Mouse (Mus musculus): ENCODE results near the gene Arl15. TPM values are rescaled to one million over a fixed set of nuclear protein-coding genes. Genes with fewer than 3 reads are reported as not detected.
A peak's percentile ranks its signal among the peaks of the same experiment; 100 is the strongest.

Arl15 gene
- total RNA-seq, 2 experiments from 2014 or later = 50.5 to 53.9 TPM

GRCm38 (mm10) chr13:113981461-113982000, 187.2 kb downstream of the Arl15 start:
- DNase-seq (ENCODE audit: low spot score in 2 of 2) = no peak

DNA sequence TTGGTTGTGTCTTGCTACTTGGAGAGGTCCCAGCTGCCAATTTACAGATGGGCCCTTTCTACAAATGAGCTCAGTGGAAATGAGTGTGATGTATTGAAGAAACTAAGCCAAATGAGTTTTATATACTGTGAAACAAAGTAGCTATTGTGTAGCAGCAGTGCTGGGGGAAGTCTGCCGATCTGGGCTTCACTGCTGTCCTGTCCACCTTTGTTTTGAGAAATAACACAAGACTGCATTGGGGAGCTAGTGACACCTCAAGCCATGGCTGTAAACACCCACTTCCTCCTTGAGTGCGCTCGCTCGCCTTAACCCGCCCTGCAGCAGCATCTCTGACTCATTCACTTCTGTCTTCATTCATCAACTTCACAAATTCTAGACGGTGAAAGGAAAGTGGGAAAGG, 189.3 kb downstream of the Arl15 start:
- no peak for DNase-seq (ENCODE audit: low spot score in 2 of 2)

GRCm38 (mm10) chr13:113984491-113984890, 190.2 kb downstream of the Arl15 start:
- no peak for DNase-seq (ENCODE audit: low spot score in 2 of 2)

GRCm38 (mm10) chr13:113986864-113987562, 192.7 kb downstream of the Arl15 start:
- peak in 1 of 2 experiments; percentile 36 for DNase-seq (ENCODE audit: low spot score in 2 of 2)

GRCm38 (mm10) chr13:113990247-113990646, 195.9 kb downstream of the Arl15 start:
- no peak for DNase-seq (ENCODE audit: low spot score in 2 of 2)

GRCm38 (mm10) chr13:113990701-113991100, 196.4 kb downstream of the Arl15 start:
- DNase-seq (ENCODE audit: low spot score in 2 of 2) = no peak

- DNase-seq (ENCODE audit: low spot score in 2 of 2) = no peak
These were observed 198.8 kb downstream of the Arl15 start for GRCm38 (mm10) chr13:113993066-113993465.

GRCm38 (mm10) chr13:113994586-113994985, 200.3 kb downstream of the Arl15 start:
- DNase-seq (ENCODE audit: low spot score in 2 of 2) = no peak

DNA sequence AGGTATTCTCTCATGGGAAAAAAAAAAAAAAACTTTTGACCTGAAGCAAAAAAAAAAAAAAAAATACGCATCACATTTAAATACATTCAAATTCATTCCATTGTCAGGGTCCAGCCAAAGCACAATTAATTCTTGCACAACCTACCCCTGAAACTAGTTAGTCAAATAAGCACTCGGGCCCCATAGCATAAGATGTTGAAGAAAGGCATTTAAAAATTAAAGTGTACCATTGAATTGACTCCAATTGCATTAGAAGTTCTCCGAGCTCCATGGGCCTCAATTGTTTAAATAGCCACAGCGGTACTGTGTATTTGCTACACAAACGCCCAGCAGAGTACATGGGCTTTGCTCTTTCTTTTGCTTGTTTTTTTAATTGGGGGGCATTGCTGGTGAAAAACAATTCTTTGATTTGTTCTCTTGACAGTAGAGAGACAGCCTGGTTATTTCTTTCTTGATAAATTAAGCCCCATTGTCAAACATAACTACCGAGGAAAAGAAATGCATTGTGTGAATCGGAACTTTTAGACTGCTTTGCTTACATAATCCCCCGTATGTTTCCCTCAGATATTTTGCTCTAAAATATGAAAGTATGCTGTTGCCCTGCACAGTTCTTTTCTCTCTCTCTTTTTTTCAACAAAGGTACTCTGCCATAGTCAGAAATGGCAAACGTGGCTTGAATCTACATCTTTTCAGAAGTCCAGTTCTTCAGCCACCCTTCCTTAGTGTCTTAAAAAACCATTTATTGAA, 201.4 kb downstream of the Arl15 start:
- DNase-seq (ENCODE audit: low spot score in 2 of 2) = no peak

GRCm38 (mm10) chr13:113998811-113999210, 204.5 kb downstream of the Arl15 start:
- DNase-seq (ENCODE audit: low spot score in 2 of 2) = no peak

GRCm38 (mm10) chr13:114003463-114003862, 209.2 kb downstream of the Arl15 start:
- no peak for DNase-seq (ENCODE audit: low spot score in 2 of 2)

DNA sequence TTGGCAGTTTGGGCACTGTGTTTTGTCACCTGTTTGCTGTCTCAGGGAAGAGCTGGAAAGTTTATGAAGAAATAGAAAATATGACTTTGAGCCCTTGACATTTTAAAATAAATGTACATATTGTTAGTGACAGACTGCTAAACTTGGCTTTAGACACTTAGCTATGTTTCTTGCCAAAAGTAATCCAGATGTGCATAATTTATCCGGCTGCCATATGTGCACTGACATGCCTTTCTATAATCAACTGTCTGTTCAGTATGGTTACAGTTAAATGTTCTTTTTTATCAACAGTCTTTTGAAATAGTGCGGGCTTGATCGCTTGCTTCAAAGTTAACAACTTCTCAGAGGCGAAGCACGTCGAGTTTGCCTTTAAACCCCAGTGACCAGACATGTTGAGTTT, 209.9 kb downstream of the Arl15 start:
- no peak for DNase-seq (ENCODE audit: low spot score in 2 of 2)

- DNase-seq (ENCODE audit: low spot score in 2 of 2) = no peak
These were observed 215.5 kb downstream of the Arl15 start for GRCm38 (mm10) chr13:114009786-114010185.

- no peak for DNase-seq (ENCODE audit: low spot score in 2 of 2)
These were observed 216.2 kb downstream of the Arl15 start for GRCm38 (mm10) chr13:114010521-114010920.

- DNase-seq (ENCODE audit: low spot score in 2 of 2) = no peak
These were observed 216.7 kb downstream of the Arl15 start for GRCm38 (mm10) chr13:114011019-114011418.

- DNase-seq (ENCODE audit: low spot score in 2 of 2) = no peak
These were observed 223.6 kb downstream of the Arl15 start for GRCm38 (mm10) chr13:114017928-114018327.

GRCm38 (mm10) chr13:114023541-114023940, 229.2 kb downstream of the Arl15 start:
- no peak for DNase-seq (ENCODE audit: low spot score in 2 of 2)

- no peak for DNase-seq (ENCODE audit: low spot score in 2 of 2)
These were observed 232.0 kb downstream of the Arl15 start for GRCm38 (mm10) chr13:114026306-114026705.

GRCm38 (mm10) chr13:114026751-114027150, 232.4 kb downstream of the Arl15 start:
- no peak for DNase-seq (ENCODE audit: low spot score in 2 of 2)

GRCm38 (mm10) chr13:114048071-114048470, 253.8 kb downstream of the Arl15 start:
- no peak for DNase-seq (ENCODE audit: low spot score in 2 of 2)

- no peak for DNase-seq (ENCODE audit: low spot score in 2 of 2)
These were observed 254.4 kb downstream of the Arl15 start for GRCm38 (mm10) chr13:114048688-114049087.

- DNase-seq (ENCODE audit: low spot score in 2 of 2) = no peak
These were observed 257.0 kb downstream of the Arl15 start for GRCm38 (mm10) chr13:114051151-114051850.

Measured in layer of hippocampus, postnatal 10 days (tissue).